Mouse (Mus musculus): ENCODE results near the gene Elmo2. TPM values are rescaled to one million over a fixed set of nuclear protein-coding genes. Genes with fewer than 3 reads are reported as not detected.

Gene Elmo2
- total RNA-seq (2021): 10 to 100 TPM; 27.1 to 36.9 TPM
- long read RNA-seq, experiment 1, transcript Elmo2-203 (21 exons, 3,466 nt): major isoform, 23 of 38 reads
- long read RNA-seq, experiment 1, partial matches to known transcripts: 2 of 38 reads
- long read RNA-seq, experiment 1, other reads (novel, unspliced or antisense): 13 of 38 reads
- long read RNA-seq, experiment 2, transcript Elmo2-203 (21 exons, 3,466 nt): major isoform, 26 of 45 reads
- long read RNA-seq, experiment 2, partial matches to known transcripts: 7 of 45 reads
- long read RNA-seq, experiment 2, other reads (novel, unspliced or antisense): 11 of 45 reads

- peak; percentile 90 to 94 for DNase-seq (ENCODE audit: low spot score in 2 of 2)
Observed at GRCm38 (mm10) chr2:165326304-165327190, at the start of gene Elmo2. Elmo2 (minus strand) TSS chr2:165326479.

GRCm38 (mm10) chr2:165376001-165376400, 49.7 kb upstream of the Elmo2 start:
- DNase-seq (ENCODE audit: low spot score in 2 of 2): no peak

GRCm38 (mm10) chr2:165375478-165375877, 49.2 kb upstream of the Elmo2 start:
- no peak for DNase-seq (ENCODE audit: low spot score in 2 of 2)

- no peak for DNase-seq (ENCODE audit: low spot score in 2 of 2)
Observed at GRCm38 (mm10) chr2:165371066-165371465, 44.8 kb upstream of the Elmo2 start.

- DNase-seq (ENCODE audit: low spot score in 2 of 2): no peak
Observed at GRCm38 (mm10) chr2:165370348-165370747, 44.1 kb upstream of the Elmo2 start.

- DNase-seq (ENCODE audit: low spot score in 2 of 2): no peak
Observed at GRCm38 (mm10) chr2:165368496-165368895, 42.2 kb upstream of the Elmo2 start, which contains the start of gene Zfp663. Zfp663 (minus strand) TSS chr2:165368729.

- no peak for DNase-seq (ENCODE audit: low spot score in 2 of 2)
Observed at GRCm38 (mm10) chr2:165367868-165368439, 41.7 kb upstream of the Elmo2 start.

- DNase-seq (ENCODE audit: low spot score in 2 of 2): no peak
Observed at GRCm38 (mm10) chr2:165367047-165367520, 40.8 kb upstream of the Elmo2 start.

- DNase-seq (ENCODE audit: low spot score in 2 of 2): peak; percentile 35 to 62
Observed at GRCm38 (mm10) chr2:165364334-165365091, 38.2 kb upstream of the Elmo2 start.

- DNase-seq (ENCODE audit: low spot score in 2 of 2): no peak
Observed at GRCm38 (mm10) chr2:165363282-165363681, 37.0 kb upstream of the Elmo2 start.

- DNase-seq (ENCODE audit: low spot score in 2 of 2): peak in 1 of 2 experiments; percentile 69
Observed at GRCm38 (mm10) chr2:165360861-165361260, 34.6 kb upstream of the Elmo2 start.

GRCm38 (mm10) chr2:165351828-165352513, 25.7 kb upstream of the Elmo2 start:
- no peak for DNase-seq (ENCODE audit: low spot score in 2 of 2)

- no peak for DNase-seq (ENCODE audit: low spot score in 2 of 2)
Observed at GRCm38 (mm10) chr2:165349466-165349865, 23.2 kb upstream of the Elmo2 start.

- no peak for DNase-seq (ENCODE audit: low spot score in 2 of 2)
Observed at GRCm38 (mm10) chr2:165346180-165346579, 19.9 kb upstream of the Elmo2 start.

GRCm38 (mm10) chr2:165337191-165337590, 10.9 kb upstream of the Elmo2 start:
- DNase-seq (ENCODE audit: low spot score in 2 of 2): no peak

- DNase-seq (ENCODE audit: low spot score in 2 of 2): no peak
Observed at GRCm38 (mm10) chr2:165332610-165333210, 6.4 kb upstream of the Elmo2 start.

GRCm38 (mm10) chr2:165329703-165330102, 3.4 kb upstream of the Elmo2 start:
- DNase-seq (ENCODE audit: low spot score in 2 of 2): no peak

GRCm38 (mm10) chr2:165328746-165329145, 2.5 kb upstream of the Elmo2 start:
- DNase-seq (ENCODE audit: low spot score in 2 of 2): no peak

- no peak for DNase-seq (ENCODE audit: low spot score in 2 of 2)
Observed at GRCm38 (mm10) chr2:165327386-165327785, 1.1 kb upstream of the Elmo2 start.

All from gastrocnemius, postnatal 4 days (tissue).